Mouse (Mus musculus) cortical plate, adult 2 months (tissue): ENCODE data around the gene Sec24a. TPM values are rescaled to one million over a fixed set of nuclear protein-coding genes. Genes with fewer than 3 reads are reported as not detected.
"Not testable (repeated sequence)": the region's sequence is repeated elsewhere in the genome, so short reads cannot be mapped to it uniquely, and the experiment has no call there.

Source experiments
- H3K27ac ChIP-seq: fragments of 200-500 bp; 2 replicates; pipeline ENCODE4 v1.5.1; 2012; ENCODE audit warnings: low read length, control low read depth, inconsistent platforms; ENCODE audit not compliant: insufficient read depth
- H3K4me1 ChIP-seq: fragments of 200-500 bp; 2 replicates; pipeline ENCODE4 v1.6.1; 2011; ENCODE audit warnings: low read length; ENCODE audit not compliant: control insufficient read depth, insufficient read depth
- H3K4me3 ChIP-seq: fragments of 200-500 bp; 2 replicates; pipeline ENCODE4 v1.5.1; 2011; ENCODE audit warnings: mild to moderate bottlenecking, low read length, control low read depth; ENCODE audit not compliant: insufficient read depth
- CTCF ChIP-seq: fragments of 200-500 bp; IDR thresholded peaks from 2 replicates; pipeline ENCODE4 v1.5.1; 2011; ENCODE audit warnings: mild to moderate bottlenecking, control low read depth, low read length; ENCODE audit not compliant: insufficient read depth; ENCODE audit errors: extremely low read depth
- POLR2A ChIP-seq: fragments of 200-500 bp; IDR thresholded peaks from 2 replicates; pipeline ENCODE4 v1.6.1; 2011; ENCODE audit warnings: mild to moderate bottlenecking, low read length, control low read depth; ENCODE audit not compliant: insufficient read depth; ENCODE audit errors: extremely low read depth
- polyA plus RNA-seq: library from polyadenylated mRNA; depleted of rRNA; stranded (reverse); fragments of >200 nt; gene quantifications from 2 replicates; pipeline ENCODE4 v1.2.3, GENCODE M21; 2012

Gene Sec24a
- polyA plus RNA-seq, 1 experiment = 9.4 TPM

- Histone ChIP-seq H3K27ac (no peak overlapping the region), H3K4me3 (peak overlapping the region; percentile 74), H3K4me1 (peaks cover 17% of the 10 kb centered on the region)
- no peak for TF ChIP-seq CTCF
- no peak for TF ChIP-seq POLR2A
These were observed 521 bp upstream of the Sec24a start for GRCm38 (mm10) chr11:51763955-51764354.

- no peak overlapping the region for H3K4me3 ChIP-seq
- no peak overlapping the region for H3K27ac ChIP-seq
- TF ChIP-seq CTCF = no peak
- no peak for TF ChIP-seq POLR2A
- peaks cover 11% of the 10 kb centered on the region; the same call in 1 of the 2 replicates for H3K4me1 ChIP-seq
These were observed 2.2 kb downstream of the Sec24a start for GRCm38 (mm10) chr11:51761241-51761640.

GRCm38 (mm10) chr11:51759941-51760657, 3.3 kb downstream of the Sec24a start:
- no peak overlapping the region for H3K4me3 ChIP-seq
- no peak overlapping the region for H3K27ac ChIP-seq
- TF ChIP-seq POLR2A (no peak), CTCF (no peak)
- H3K4me1 ChIP-seq = peaks cover 14% of the 10 kb centered on the region; the same call in 1 of the 2 replicates

- TF ChIP-seq CTCF (no peak), POLR2A (no peak)
- Histone ChIP-seq H3K4me3 (no peak overlapping the region), H3K27ac (no peak overlapping the region), H3K4me1 (peaks cover 11% of the 10 kb centered on the region)
These were observed 4.2 kb downstream of the Sec24a start for GRCm38 (mm10) chr11:51759251-51759650.

- H3K27ac ChIP-seq, H3K4me3 ChIP-seq: not testable (repeated sequence)
- H3K4me1 ChIP-seq = peaks cover 10% of the 10 kb centered on the region
These were observed 5.2 kb downstream of the Sec24a start for GRCm38 (mm10) chr11:51758207-51758606.

- Histone ChIP-seq H3K4me1 (peaks cover 7% of the 10 kb centered on the region), H3K4me3 (0 out of 2 replicates have a peak overlapping the region, but pooled peaks have one; percentile 12), H3K27ac (no peak overlapping the region)
- TF ChIP-seq CTCF = no peak
- TF ChIP-seq POLR2A = no peak
These were observed 5.8 kb downstream of the Sec24a start for GRCm38 (mm10) chr11:51757625-51758024.

GRCm38 (mm10) chr11:51757023-51757422, 6.4 kb downstream of the Sec24a start:
- no peak for TF ChIP-seq CTCF
- TF ChIP-seq POLR2A = no peak
- Histone ChIP-seq H3K4me3 (peak overlapping the region; percentile 92), H3K4me1 (peaks cover 7% of the 10 kb centered on the region), H3K27ac (peak overlapping the region; percentile 83; the same call in 1 of the 2 replicates)

- Histone ChIP-seq H3K4me1 (peaks cover 7% of the 10 kb centered on the region), H3K27ac (peak overlapping the region; percentile 83), H3K4me3 (peak overlapping the region; percentile 92)
- TF ChIP-seq CTCF (no peak), POLR2A (peak; percentile 40; the same call in 1 of the 2 replicates)
These were observed 7.1 kb downstream of the Sec24a start for GRCm38 (mm10) chr11:51756352-51756771.

- TF ChIP-seq POLR2A (no peak), CTCF (no peak)
- Histone ChIP-seq H3K4me1 (peaks cover 7% of the 10 kb centered on the region), H3K4me3 (peak overlapping the region; percentile 92), H3K27ac (peak overlapping the region; percentile 83)
These were observed 7.7 kb downstream of the Sec24a start for GRCm38 (mm10) chr11:51755621-51756311.

GRCm38 (mm10) chr11:51751623-51752225, 11.7 kb downstream of the Sec24a start:
- not testable (repeated sequence) for H3K4me1 ChIP-seq

More at GRCm38 (mm10) chr11:51751623-51752225, 11.7 kb downstream of the Sec24a start:
- not testable (repeated sequence) for H3K4me3 ChIP-seq, H3K27ac ChIP-seq
